Mouse (Mus musculus) cerebellum, adult 2 months (tissue): ENCODE results near the gene Trp53i13. TPM values are rescaled to one million over a fixed set of nuclear protein-coding genes. Genes with fewer than 3 reads are reported as not detected.
"Not testable (repeated sequence)": the region's sequence is repeated elsewhere in the genome, so short reads cannot be mapped to it uniquely, and the experiment has no call there.

Experiments used
- DNase-seq, 2 experiments: peaks; one replicate each; pipeline ENCODE4 v3.0.0; 2021
- H3K27ac ChIP-seq: fragments of 200-500 bp; 2 replicates; pipeline ENCODE4 v1.5.1; 2012; ENCODE audit warnings: low read length, control low read depth, inconsistent platforms; ENCODE audit not compliant: insufficient read depth
- H3K27me3 ChIP-seq: fragments of 200-500 bp; 2 replicates; pipeline ENCODE4 v1.6.1; 2012; ENCODE audit warnings: inconsistent platforms, mild to moderate bottlenecking, low read length, moderate library complexity; ENCODE audit not compliant: control insufficient read depth, insufficient read depth
- H3K4me1 ChIP-seq: fragments of 200-500 bp; 2 replicates; pipeline ENCODE4 v1.6.1; 2011; ENCODE audit warnings: low read length; ENCODE audit not compliant: control insufficient read depth, insufficient read depth
- H3K4me3 ChIP-seq: fragments of 200-500 bp; replicated peaks from 2 replicates; pipeline ENCODE3; 2011; ENCODE audit warnings: mild to moderate bottlenecking, low read depth, low read length, control low read depth; ENCODE audit not compliant: insufficient read depth
- CTCF ChIP-seq: fragments of 200-500 bp; IDR thresholded peaks from 2 replicates; pipeline ENCODE4 v1.5.1; 2011; ENCODE audit warnings: low read depth, mild to moderate bottlenecking, control low read depth, low read length, moderate library complexity, borderline replicate concordance; ENCODE audit not compliant: insufficient read depth
- POLR2A ChIP-seq: fragments of 200-500 bp; IDR thresholded peaks from 2 replicates; pipeline ENCODE4 v1.6.1; 2011; ENCODE audit warnings: low read length, control low read depth, borderline replicate concordance; ENCODE audit not compliant: insufficient read depth
- WGBS: fragments of 180-500 bp; shearing (Covaris S2); methylation state at CpG from one replicate; pipeline ENCODE4 v1.1.7; 2018; 5-methylcytosine and 5-hydroxymethylcytosine counted together
- polyA plus RNA-seq: library from polyadenylated mRNA; depleted of rRNA; stranded (reverse); fragments of >200 nt; gene quantifications from 2 replicates; pipeline ENCODE4 v1.2.3, GENCODE M21; 2012; rRNA removed

Trp53i13 gene
- polyA plus RNA-seq, result 11.6 and 12.8 TPM in 2 replicates

- peak within 1 kb of the TSS; percentile 46 for H3K4me3 ChIP-seq
- WGBS, result 25% methylated on average over 39 of the region's 39 CpGs
- no peak for TF ChIP-seq POLR2A
- TF ChIP-seq CTCF, result no peak
- H3K4me1 ChIP-seq, result no peaks in the 10 kb centered on the region
- no peak within 1 kb of the TSS for H3K27ac ChIP-seq
- DNase-seq, result no peak
- no peaks in the 10 kb centered on the region for H3K27me3 ChIP-seq
These were observed at the start of gene Trp53i13 for GRCm38 (mm10) chr11:77515637-77516552. Gene Trp53i13, minus strand, starts transcription at chr11:77515980.

- no peak overlapping the region for H3K27ac ChIP-seq
- DNase-seq, result no peak
- H3K4me3 ChIP-seq, result no peak overlapping the region
- no peaks in the 10 kb centered on the region for H3K27me3 ChIP-seq
- 89% methylated on average over 7 of the region's 7 CpGs for WGBS
- TF ChIP-seq POLR2A (no peak), CTCF (no peak)
- no peaks in the 10 kb centered on the region for H3K4me1 ChIP-seq
These were observed 29.5 kb upstream of the Trp53i13 start for GRCm38 (mm10) chr11:77545261-77545660.

GRCm38 (mm10) chr11:77532202-77532846 is 16.5 kb upstream of the Trp53i13 start:
- no peak overlapping the region for H3K27ac ChIP-seq
- WGBS, result 87% methylated on average over 4 of the region's 4 CpGs

GRCm38 (mm10) chr11:77530862-77531261 is 15.1 kb upstream of the Trp53i13 start:
- H3K27me3 ChIP-seq, result no peaks in the 10 kb centered on the region
- H3K4me3 ChIP-seq, result no peak overlapping the region
- 96% methylated on average over 2 of the region's 2 CpGs for WGBS
- no peak for TF ChIP-seq CTCF
- TF ChIP-seq POLR2A, result no peak
- no peak for DNase-seq
- H3K4me1 ChIP-seq, result no peaks in the 10 kb centered on the region
- no peak overlapping the region for H3K27ac ChIP-seq

More at GRCm38 (mm10) chr11:77532202-77532846, 16.5 kb upstream of the Trp53i13 start:
- TF ChIP-seq CTCF (no peak), POLR2A (no peak)
- H3K4me1 ChIP-seq, result no peaks in the 10 kb centered on the region
- H3K27me3 ChIP-seq, result no peaks in the 10 kb centered on the region
- no peak for DNase-seq
- H3K4me3 ChIP-seq, result no peak overlapping the region

DNA sequence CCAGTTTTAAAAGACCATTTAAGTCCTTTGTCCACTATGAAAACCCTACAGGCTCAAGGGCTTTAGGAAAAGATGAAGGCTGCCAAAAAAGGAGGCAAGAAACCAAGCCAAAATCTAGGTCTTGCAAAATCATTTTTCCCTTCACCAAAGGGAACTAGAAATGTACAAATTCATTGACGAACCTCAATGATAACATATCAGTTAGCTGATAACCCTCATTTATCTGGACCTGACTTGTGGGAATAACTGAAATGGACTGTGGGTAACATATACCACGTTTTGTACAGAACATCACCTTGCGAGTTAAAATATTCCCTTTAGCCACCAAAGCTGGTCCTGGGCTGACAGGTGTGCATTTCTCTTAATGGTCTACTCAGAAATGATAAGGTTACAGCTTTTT is 13.9 kb upstream of the Trp53i13 start:
- Histone ChIP-seq H3K4me3 (no peak overlapping the region), H3K27me3 (no peaks in the 10 kb centered on the region), H3K4me1 (no peaks in the 10 kb centered on the region), H3K27ac (no peak overlapping the region)
- no peak for TF ChIP-seq POLR2A
- TF ChIP-seq CTCF, result no peak
- WGBS, result 88% methylated on average over 3 of the region's 3 CpGs
- no peak for DNase-seq

DNA sequence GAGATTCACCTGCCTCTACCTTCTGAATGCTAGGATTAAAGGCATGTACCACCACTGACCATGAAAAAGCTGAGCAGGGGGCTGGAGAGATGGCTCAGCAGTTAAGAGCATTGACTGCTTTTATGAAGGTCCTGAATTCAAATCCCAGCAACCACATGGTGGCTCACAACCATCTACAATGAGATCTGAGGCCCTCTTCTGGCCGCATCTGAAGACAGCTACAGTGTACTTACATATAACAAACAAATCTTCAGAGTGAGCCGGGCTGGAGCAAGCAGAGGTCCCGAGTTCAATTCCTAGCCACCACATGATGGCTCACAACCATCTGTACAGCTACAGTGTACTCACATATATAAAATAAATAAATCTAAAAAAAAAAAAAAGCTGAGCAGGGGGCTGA is 12.6 kb upstream of the Trp53i13 start:
- not testable (repeated sequence) for H3K27ac ChIP-seq, H3K27me3 ChIP-seq, H3K4me1 ChIP-seq, H3K4me3 ChIP-seq, DNase-seq
- WGBS, result 81% methylated on average over 3 of the region's 3 CpGs

- Histone ChIP-seq H3K27me3 (no peaks in the 10 kb centered on the region), H3K4me1 (no peaks in the 10 kb centered on the region), H3K27ac (no peak overlapping the region), H3K4me3 (no peak overlapping the region)
- WGBS, result 80% methylated on average over 3 of the region's 3 CpGs
- TF ChIP-seq CTCF (0 out of 2 replicates have a peak, but pooled peaks have one; percentile 6), POLR2A (no peak)
- no peak for DNase-seq
These were observed 10.2 kb upstream of the Trp53i13 start for GRCm38 (mm10) chr11:77525804-77526486.
